Mouse (Mus musculus): ENCODE results near the gene Syngr4.

The Syngr4 gene

GRCm38 (mm10) chr7:45865925-45866910, 30.3 kb downstream of the Syngr4 start:
- DNase-seq: peak; percentile 97 to 98

DNA sequence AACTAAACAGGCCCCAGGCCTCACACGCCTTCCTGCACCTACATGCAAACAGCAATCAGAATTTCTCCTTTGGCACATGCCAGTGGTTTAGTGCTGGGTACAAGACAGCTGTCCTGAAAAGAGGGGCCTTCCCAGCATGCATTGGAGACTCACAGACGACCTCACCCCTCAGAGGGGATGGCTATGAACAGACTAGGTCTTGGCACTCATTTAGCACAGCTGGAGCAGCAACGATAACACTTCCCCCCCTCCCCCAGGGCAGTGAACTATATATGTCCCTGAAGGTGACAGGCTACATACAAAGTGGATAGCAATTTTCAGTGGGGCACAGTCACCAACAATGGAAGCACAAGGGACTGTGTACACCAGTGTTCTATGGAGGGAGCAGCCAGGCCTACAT, 32.1 kb downstream of the Syngr4 start:
- no peak for DNase-seq

DNA sequence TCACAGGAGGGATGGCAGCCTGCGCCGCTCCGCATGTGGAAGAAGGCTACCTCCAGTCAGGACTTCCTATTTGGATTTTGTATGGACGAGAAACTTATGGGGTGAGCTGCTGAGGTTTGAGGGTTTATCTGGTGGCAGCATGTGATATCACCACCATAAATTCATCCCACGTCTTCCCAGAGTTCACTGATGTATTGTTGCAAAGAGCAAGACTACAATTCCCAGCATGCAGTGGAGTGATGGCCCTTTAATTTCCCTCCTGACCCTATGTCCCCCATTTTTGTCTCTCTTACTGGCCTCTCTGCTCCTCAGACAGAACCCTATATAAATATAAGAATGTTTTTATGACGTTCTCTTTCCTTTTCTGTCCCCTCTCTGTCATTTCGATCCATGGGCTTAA, 33.7 kb downstream of the Syngr4 start:
- DNase-seq: no peak

GRCm38 (mm10) chr7:45859008-45859407, 37.5 kb downstream of the Syngr4 start:
- DNase-seq: no peak

GRCm38 (mm10) chr7:45856950-45857901, 39.3 kb downstream of the Syngr4 start:
- peak; percentile 47 to 56 for DNase-seq

DNA sequence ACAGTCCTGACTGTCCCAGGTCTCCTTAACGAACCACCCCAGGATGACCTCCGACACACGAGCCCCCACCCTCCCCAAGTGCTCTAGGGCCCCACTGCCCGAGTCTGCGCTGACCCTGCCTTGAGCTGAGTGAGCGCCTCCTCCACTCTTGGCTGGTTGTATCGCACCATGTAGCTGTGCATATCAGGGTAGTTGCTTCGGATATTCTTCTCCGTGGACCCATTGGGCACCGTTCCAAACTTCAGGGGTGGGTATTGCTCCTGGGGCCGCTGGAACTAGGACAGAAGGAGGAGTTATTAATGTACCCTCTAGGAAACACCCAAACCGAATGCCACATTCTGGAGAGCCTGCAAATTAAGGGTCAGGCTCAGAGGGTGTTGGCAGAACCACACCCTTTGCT, 43.4 kb downstream of the Syngr4 start:
- DNase-seq: no peak

DNA sequence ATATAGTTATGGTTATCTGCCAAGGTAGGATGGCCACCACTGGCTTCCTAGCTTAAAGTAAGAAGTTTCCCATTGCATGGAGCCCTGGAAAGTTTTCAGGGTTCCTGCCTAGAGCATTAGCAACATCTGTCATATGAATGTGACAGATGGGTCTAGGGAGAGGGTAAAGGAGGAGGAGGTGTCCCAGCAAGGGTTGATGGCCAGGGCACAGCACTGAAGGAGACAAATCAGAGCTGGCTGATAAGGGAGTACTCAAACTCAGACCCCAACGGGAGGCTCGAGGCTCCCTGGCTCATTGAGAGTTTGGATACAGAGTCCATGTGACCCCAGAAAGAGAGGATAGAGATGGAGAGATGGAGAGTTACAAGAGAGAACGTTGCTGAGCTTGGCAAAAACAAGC, 45.9 kb downstream of the Syngr4 start:
- DNase-seq: no peak

DNA sequence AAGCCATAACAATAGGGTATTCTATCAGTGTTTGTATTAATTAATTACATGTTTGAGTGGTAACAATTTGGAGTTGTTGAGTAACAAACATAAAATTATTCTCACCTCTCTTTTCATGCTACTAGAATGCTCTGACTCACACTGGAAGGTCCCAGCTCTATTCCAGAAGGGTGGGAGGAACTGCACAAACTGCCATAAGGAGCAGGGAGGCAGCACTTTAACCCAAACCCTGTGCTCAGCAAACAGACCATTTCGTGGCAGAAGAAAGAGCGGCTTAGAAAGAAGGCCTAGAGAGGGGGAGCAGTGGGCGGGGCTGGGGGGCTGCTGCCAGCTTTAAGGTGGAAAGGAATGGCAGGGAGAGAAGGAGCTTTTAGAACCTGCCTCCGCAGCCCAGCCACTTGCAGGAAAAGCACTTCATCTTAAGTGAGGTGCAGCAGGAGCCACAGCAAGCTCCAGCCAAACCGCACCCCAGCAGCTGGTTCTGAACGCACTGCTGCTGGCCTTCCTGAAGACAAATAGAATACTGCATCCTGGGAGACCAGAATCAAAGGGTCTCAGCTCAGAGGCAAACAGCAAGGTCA, 48.0 kb downstream of the Syngr4 start:
- no peak for DNase-seq

DNA sequence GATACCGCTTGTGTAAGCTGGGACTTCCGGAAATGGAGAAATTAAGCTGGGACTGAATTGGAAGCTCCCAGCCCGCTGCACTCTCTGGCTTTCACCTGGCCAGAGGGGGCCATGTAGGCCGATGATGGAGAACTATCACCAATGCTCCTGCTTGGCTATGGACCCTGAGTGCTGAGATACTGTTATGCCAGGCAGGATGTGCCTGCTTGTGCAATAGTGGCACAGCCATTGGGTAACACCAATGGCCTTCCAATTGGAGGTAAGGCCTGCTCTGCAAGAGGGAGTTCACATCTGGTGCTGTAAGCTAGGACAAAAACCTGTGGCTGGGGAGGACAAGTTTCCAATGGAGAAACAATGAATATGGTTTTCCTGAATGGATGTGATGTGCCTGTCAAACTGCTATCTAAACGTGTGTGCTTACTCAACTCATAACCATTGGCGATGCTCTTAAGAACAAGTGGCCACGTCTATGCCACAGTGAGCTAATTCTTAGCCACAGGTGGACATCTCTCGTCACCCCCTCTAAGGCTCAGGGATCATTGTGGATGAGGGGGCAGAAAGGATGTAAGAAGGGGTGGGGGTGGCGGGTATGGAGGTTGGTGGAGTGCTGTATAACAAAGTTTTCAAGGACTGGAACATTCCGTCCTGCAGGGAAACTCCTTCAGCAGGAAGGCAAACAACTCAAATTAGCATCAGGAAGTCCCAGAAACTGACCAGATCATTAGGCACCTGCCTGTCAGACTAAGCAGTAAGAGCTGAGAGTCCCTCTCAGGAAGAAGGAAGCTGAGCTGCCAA, 53.4 kb downstream of the Syngr4 start:
- DNase-seq: no peak

Data from kidney, postnatal 4 days (tissue).